Mouse (Mus musculus) limb, embryonic 14.5 days (tissue): ENCODE results near the gene Ipo4. TPM values are rescaled to one million over a fixed set of nuclear protein-coding genes. Genes with fewer than 3 reads are reported as not detected.

Experiments
- ATAC-seq: fragments of 200-750 bp; cut with Nextera tagmentation; 2 replicates; pipeline ENCODE4 v1.8.0; 2017; ENCODE audit warnings: low read depth, moderate number of reproducible peaks, moderate TSS enrichment; ENCODE audit not compliant: low FRiP score
- DNase-seq: peaks from one replicate; pipeline ENCODE4 v3.0.0-alpha.2; 2015; ENCODE audit warnings: low spot score
- H3K27ac ChIP-seq: fragments of 300-500 bp; sonication (generic); replicated peaks from 2 replicates; pipeline ENCODE4 v1.5.1; 2014; ENCODE audit warnings: low read depth, mild to moderate bottlenecking, low read length, moderate library complexity, mixed read lengths
- H3K27me3 ChIP-seq: fragments of 300-500 bp; sonication (generic); 2 replicates; pipeline ENCODE4 v1.6.1; 2014; ENCODE audit warnings: low read length, mixed read lengths; ENCODE audit not compliant: control insufficient read depth, insufficient read depth
- H3K36me3 ChIP-seq: fragments of 300-500 bp; sonication (generic); 2 replicates; pipeline ENCODE4 v1.6.1; 2014; ENCODE audit warnings: mild to moderate bottlenecking, low read length, moderate library complexity, mixed read lengths; ENCODE audit not compliant: control insufficient read depth, insufficient read depth
- H3K4me1 ChIP-seq: fragments of 300-500 bp; sonication (generic); 2 replicates; pipeline ENCODE4 v1.6.1; 2014; ENCODE audit warnings: antibody characterized with exemption, low read length, mixed read lengths; ENCODE audit not compliant: control insufficient read depth, insufficient read depth
- H3K4me2 ChIP-seq: fragments of 300-500 bp; sonication (generic); replicated peaks from 2 replicates; pipeline ENCODE4 v1.6.1; 2014; ENCODE audit warnings: low read depth, mild to moderate bottlenecking, low read length, moderate library complexity; ENCODE audit not compliant: severe bottlenecking
- H3K4me3 ChIP-seq: fragments of 300-500 bp; sonication (generic); replicated peaks from 2 replicates; pipeline ENCODE4 v1.5.1; 2014; ENCODE audit warnings: low read length
- H3K9ac ChIP-seq: fragments of 300-500 bp; sonication (generic); 2 replicates; pipeline ENCODE4 v1.6.1; 2014; ENCODE audit warnings: mild to moderate bottlenecking, low read depth, low read length, moderate library complexity; ENCODE audit not compliant: severe bottlenecking
- H3K9me3 ChIP-seq: fragments of 300-500 bp; sonication (generic); 2 replicates; pipeline ENCODE4 v1.6.1; 2016; ENCODE audit warnings: low read length; ENCODE audit not compliant: control insufficient read depth
- POLR2A ChIP-seq: fragments of 200-500 bp; IDR thresholded peaks from 2 replicates; pipeline ENCODE4 v1.8.0; 2012; ENCODE audit warnings: inconsistent platforms, mild to moderate bottlenecking, moderate library complexity, borderline replicate concordance; ENCODE audit not compliant: insufficient read depth, insufficient read length; ENCODE audit errors: extremely low read depth
- WGBS: fragments of 180-500 bp; shearing (Covaris S2); extraction: QIAGEN DNeasy Blood & Tissue Kit; methylation state at CpG from one replicate; pipeline ENCODE4 v1.1.7; 2014; 5-methylcytosine and 5-hydroxymethylcytosine counted together
- polyA plus RNA-seq, 2 experiments: library from polyadenylated mRNA; depleted of rRNA in 1 of 2; stranded (reverse) in 1 of 2; unstranded in 1 of 2; fragments of >200 nt; fragmentation: Nextera tagmentation in 1 of 2; extraction: Ambion mirVana in 1 of 2; gene quantifications; 2 replicates each; pipeline versions ENCODE4 v1.2.1 to v1.2.3; 2012 to 2014

The Ipo4 gene
- 185 and 239 TPM in 2 replicates for polyA plus RNA-seq (2012; rRNA removed)
- 131 and 133 TPM in 2 replicates for polyA plus RNA-seq (2014; fragmentation: Nextera tagmentation; extraction: Ambion mirVana)

- H3K4me2 ChIP-seq, result peak within 1 kb of the TSS; percentile 88
- DNase-seq, result peak; percentile 94
- H3K9me3 ChIP-seq, result no peaks in the 10 kb centered on the region
- H3K4me1 ChIP-seq, result peaks cover 3% of the 10 kb centered on the region; the same call in 1 of the 2 replicates
- TF ChIP-seq POLR2A, result no peak
- 2% methylated on average over 28 of the region's 33 CpGs for WGBS
- ATAC-seq, result peak; percentile 87
- H3K9ac ChIP-seq, result peak within 1 kb of the TSS; percentile 76
- H3K4me3 ChIP-seq, result peak within 1 kb of the TSS; percentile 77
- H3K36me3 ChIP-seq, result peaks cover 75% of the 10 kb centered on the region
- H3K27me3 ChIP-seq, result no peaks in the 10 kb centered on the region
- H3K27ac ChIP-seq, result peak within 1 kb of the TSS; percentile 67
Measured at GRCm38 (mm10) chr14:55635523-55636007, at the start of gene Ipo4. Gene Ipo4 (minus strand): TSS chr14:55635957.

- Histone ChIP-seq H3K36me3 (peaks cover 36% of the 10 kb centered on the region), H3K4me3 (peak overlapping the region; percentile 74), H3K4me2 (peak overlapping the region; percentile 66), H3K27me3 (no peaks in the 10 kb centered on the region), H3K4me1 (peaks cover 3% of the 10 kb centered on the region; the same call in 1 of the 2 replicates), H3K9me3 (no peaks in the 10 kb centered on the region), H3K9ac (peak overlapping the region; percentile 74; the same call in 1 of the 2 replicates), H3K27ac (peak overlapping the region; percentile 85)
- 14% methylated on average over 3 of the region's 3 CpGs for WGBS
- no peak; the same call in 1 of the 2 replicates for ATAC-seq
- TF ChIP-seq POLR2A, result no peak
- no peak for DNase-seq
Measured at GRCm38 (mm10) chr14:55682118-55682493, 46.3 kb upstream of the Ipo4 start.

DNA sequence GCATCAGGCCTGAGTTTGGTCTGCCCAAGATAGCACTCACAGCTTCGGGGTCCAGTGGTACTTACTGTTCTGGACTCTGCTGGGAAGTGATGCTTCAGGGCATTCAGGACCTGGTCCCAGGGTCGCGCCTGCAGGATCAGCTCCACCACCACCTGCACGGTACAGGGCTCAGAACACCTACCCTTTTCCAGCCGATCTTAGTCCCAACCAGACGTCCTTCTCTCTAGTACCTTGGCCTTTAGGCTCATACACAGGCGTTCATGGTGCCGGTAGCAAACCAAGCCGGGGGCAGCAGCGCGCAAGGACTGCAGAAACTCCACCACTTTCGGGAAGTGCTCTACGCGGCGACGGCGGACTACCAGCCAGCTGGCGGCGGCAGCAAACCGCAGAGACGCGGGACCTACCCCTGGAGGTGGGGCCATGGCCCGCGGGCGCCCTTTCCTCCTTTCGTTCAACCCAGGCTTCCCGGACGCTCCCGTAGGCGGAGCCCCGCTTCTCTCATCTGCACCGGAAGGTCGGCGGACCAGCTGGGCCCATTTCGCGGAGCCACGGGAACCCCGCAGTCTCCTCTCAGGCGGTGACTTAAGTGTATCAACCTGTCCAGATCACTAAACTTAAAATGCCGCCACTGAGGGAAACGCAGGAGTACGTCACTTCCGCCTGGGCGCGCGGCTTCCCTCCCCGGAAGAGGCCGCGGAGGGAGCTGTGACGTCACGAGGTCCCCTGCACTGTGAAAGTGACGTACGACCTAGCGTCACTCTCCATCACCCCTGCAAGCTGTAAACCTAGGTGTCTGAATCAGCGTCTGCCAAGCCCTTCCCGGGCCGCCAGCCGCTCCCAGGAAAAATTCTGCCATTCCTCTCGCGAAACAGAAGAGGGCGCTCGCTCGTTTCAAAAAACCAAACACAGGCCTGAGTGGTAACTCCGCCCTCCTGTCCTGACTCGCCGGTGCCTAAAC is 45.7 kb upstream of the Ipo4 start, which contains the start of gene Tinf2:
Gene Tinf2, minus strand, starts transcription at position 661 of the 958 bp plus-strand sequence.
- Histone ChIP-seq H3K27ac (peak within 1 kb of the TSS; percentile 85), H3K27me3 (no peaks in the 10 kb centered on the region), H3K4me2 (peak within 1 kb of the TSS; percentile 66), H3K4me3 (peak within 1 kb of the TSS; percentile 74), H3K36me3 (peaks cover 43% of the 10 kb centered on the region), H3K9me3 (no peaks in the 10 kb centered on the region), H3K4me1 (peaks cover 3% of the 10 kb centered on the region; the same call in 1 of the 2 replicates), H3K9ac (peak within 1 kb of the TSS; percentile 74)
- under 1% methylated on average over 60 of the region's 66 CpGs for WGBS
- TF ChIP-seq POLR2A, result 0 out of 2 replicates have a peak, but pooled peaks have one; percentile 39
- ATAC-seq, result peak; percentile 97
- DNase-seq, result peak; percentile 97

DNA sequence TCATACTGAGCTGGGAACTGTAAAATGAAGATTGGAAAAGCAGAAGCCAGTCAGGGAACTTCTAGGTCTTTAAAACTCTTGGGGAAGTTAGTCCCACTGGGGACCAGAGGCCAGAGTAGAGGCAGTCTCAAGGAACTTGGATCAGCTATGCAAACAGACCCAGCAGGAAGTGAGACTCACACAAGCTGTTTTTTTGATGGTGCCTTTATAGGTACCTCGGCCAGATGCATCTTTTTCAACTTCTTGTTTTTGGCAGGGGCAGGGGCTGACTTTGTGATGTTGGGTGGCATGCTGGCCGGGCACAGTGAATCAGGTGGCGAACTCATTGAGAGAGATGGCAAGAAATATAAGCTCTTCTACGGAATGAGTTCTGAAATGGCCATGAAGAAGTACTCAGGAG is 41.9 kb upstream of the Ipo4 start:
- H3K27me3 ChIP-seq, result no peaks in the 10 kb centered on the region
- ATAC-seq (no peak), DNase-seq (no peak)
- 80% methylated on average over 4 of the region's 4 CpGs for WGBS
- no peak overlapping the region for H3K4me2 ChIP-seq
- no peak overlapping the region for H3K9ac ChIP-seq
- no peak overlapping the region for H3K27ac ChIP-seq
- peaks cover 58% of the 10 kb centered on the region for H3K36me3 ChIP-seq
- peaks cover 9% of the 10 kb centered on the region for H3K4me1 ChIP-seq
- H3K9me3 ChIP-seq, result no peaks in the 10 kb centered on the region
- TF ChIP-seq POLR2A, result no peak
- H3K4me3 ChIP-seq, result no peak overlapping the region

GRCm38 (mm10) chr14:55672741-55673060 is 36.9 kb upstream of the Ipo4 start:
- peak overlapping the region; percentile 59 for H3K4me2 ChIP-seq
- peaks cover 35% of the 10 kb centered on the region for H3K36me3 ChIP-seq
- peak overlapping the region; percentile 74 for H3K4me3 ChIP-seq
- no peak for ATAC-seq
- H3K9ac ChIP-seq, result peak overlapping the region; percentile 78
- 76% methylated on average over 7 of the region's 7 CpGs for WGBS
- no peaks in the 10 kb centered on the region for H3K9me3 ChIP-seq
- H3K27ac ChIP-seq, result peak overlapping the region; percentile 45; the same call in 1 of the 2 replicates
- H3K4me1 ChIP-seq, result peaks cover 10% of the 10 kb centered on the region
- DNase-seq, result no peak
- H3K27me3 ChIP-seq, result no peaks in the 10 kb centered on the region
- no peak for TF ChIP-seq POLR2A
